Mouse (Mus musculus): ENCODE measurements around the gene Rpa3.
A peak's percentile ranks its signal among the peaks of the same experiment; 100 is the strongest.

The Rpa3 gene

GRCm38 (mm10) chr6:8259004-8259666, at the start of gene Rpa3, which contains the start of the genes Umad1 and Gm45062:
Gene Rpa3, minus strand, starts transcription at chr6:8259173.
Gene Umad1, plus strand, starts transcription at chr6:8259288.
Gene Gm45062, plus strand, starts transcription at chr6:8259450.
- peak; percentile 99 for ATAC-seq (ENCODE audit: insufficient number of reproducible peaks, low FRiP score, low TSS enrichment)

GRCm38 (mm10) chr6:8307878-8308775, 49.2 kb upstream of the Rpa3 start:
- no peak for ATAC-seq (ENCODE audit: insufficient number of reproducible peaks, low FRiP score, low TSS enrichment)

GRCm38 (mm10) chr6:8299066-8299863, 40.3 kb upstream of the Rpa3 start:
- no peak for ATAC-seq (ENCODE audit: insufficient number of reproducible peaks, low FRiP score, low TSS enrichment)

- ATAC-seq (ENCODE audit: insufficient number of reproducible peaks, low FRiP score, low TSS enrichment) = no peak
These were observed 35.2 kb upstream of the Rpa3 start for GRCm38 (mm10) chr6:8294048-8294784.

GRCm38 (mm10) chr6:8288755-8289580, 30.0 kb upstream of the Rpa3 start:
- ATAC-seq (ENCODE audit: insufficient number of reproducible peaks, low FRiP score, low TSS enrichment) = no peak

GRCm38 (mm10) chr6:8286146-8286545, 27.2 kb upstream of the Rpa3 start:
- ATAC-seq (ENCODE audit: insufficient number of reproducible peaks, low FRiP score, low TSS enrichment) = no peak

GRCm38 (mm10) chr6:8285401-8285960, 26.5 kb upstream of the Rpa3 start:
- ATAC-seq (ENCODE audit: insufficient number of reproducible peaks, low FRiP score, low TSS enrichment) = no peak

- no peak for ATAC-seq (ENCODE audit: insufficient number of reproducible peaks, low FRiP score, low TSS enrichment)
These were observed 24.3 kb upstream of the Rpa3 start for GRCm38 (mm10) chr6:8283255-8283654.

- ATAC-seq (ENCODE audit: insufficient number of reproducible peaks, low FRiP score, low TSS enrichment) = no peak
These were observed 19.5 kb upstream of the Rpa3 start for GRCm38 (mm10) chr6:8278426-8279002.

GRCm38 (mm10) chr6:8276431-8276830, 17.5 kb upstream of the Rpa3 start:
- no peak for ATAC-seq (ENCODE audit: insufficient number of reproducible peaks, low FRiP score, low TSS enrichment)

- peak; percentile 87 for ATAC-seq (ENCODE audit: insufficient number of reproducible peaks, low FRiP score, low TSS enrichment)
These were observed 16.1 kb upstream of the Rpa3 start for GRCm38 (mm10) chr6:8275098-8275497.

GRCm38 (mm10) chr6:8274387-8275054, 15.5 kb upstream of the Rpa3 start:
- peak; percentile 69 for ATAC-seq (ENCODE audit: insufficient number of reproducible peaks, low FRiP score, low TSS enrichment)

- no peak for ATAC-seq (ENCODE audit: insufficient number of reproducible peaks, low FRiP score, low TSS enrichment)
These were observed 12.1 kb upstream of the Rpa3 start for GRCm38 (mm10) chr6:8271047-8271446.

GRCm38 (mm10) chr6:8259667-8260044, 683 bp upstream of the Rpa3 start:
- ATAC-seq (ENCODE audit: insufficient number of reproducible peaks, low FRiP score, low TSS enrichment) = no peak; the same call in 1 of the 2 replicates

- peak; percentile 1; the same call in 1 of the 2 replicates for ATAC-seq (ENCODE audit: insufficient number of reproducible peaks, low FRiP score, low TSS enrichment)
These were observed 657 bp downstream of the Rpa3 start for GRCm38 (mm10) chr6:8258316-8258715.

- ATAC-seq (ENCODE audit: insufficient number of reproducible peaks, low FRiP score, low TSS enrichment) = no peak
These were observed 30.4 kb downstream of the Rpa3 start for GRCm38 (mm10) chr6:8228596-8228995.

GRCm38 (mm10) chr6:8227035-8227434, 31.9 kb downstream of the Rpa3 start:
- ATAC-seq (ENCODE audit: insufficient number of reproducible peaks, low FRiP score, low TSS enrichment) = no peak

GRCm38 (mm10) chr6:8210661-8211060, 48.3 kb downstream of the Rpa3 start:
- no peak for ATAC-seq (ENCODE audit: insufficient number of reproducible peaks, low FRiP score, low TSS enrichment)

Measured in cerebellum, adult (tissue).